Mouse (Mus musculus) embryo, embryonic 10 days (tissue): Measurements from ENCODE around the gene Galm.
"Not testable (repeated sequence)": the region's sequence is repeated elsewhere in the genome, so short reads cannot be mapped to it uniquely, and the experiment has no call there.

Experiments used
- DNase-seq: peaks from one replicate; pipeline ENCODE4 v3.0.0-alpha.2; 2015; ENCODE audit warnings: low spot score

Galm gene

GRCm38 (mm10) chr17:80213998-80214397 lies 86.7 kb downstream of the Galm start:
- DNase-seq = not testable (repeated sequence)

- DNase-seq = no peak
Observed at GRCm38 (mm10) chr17:80220131-80220530, 92.9 kb downstream of the Galm start.

GRCm38 (mm10) chr17:80221202-80221601 lies 93.9 kb downstream of the Galm start:
- DNase-seq = no peak

- no peak for DNase-seq
Observed at GRCm38 (mm10) chr17:80221890-80222628, 94.8 kb downstream of the Galm start.

- DNase-seq = no peak
Observed at GRCm38 (mm10) chr17:80223829-80224228, 96.6 kb downstream of the Galm start.

GRCm38 (mm10) chr17:80224326-80225116 lies 97.2 kb downstream of the Galm start, which contains the start of gene Gemin6:
Gene Gemin6 (plus strand): TSS chr17:80224441.
- peak; percentile 96 for DNase-seq

- peak; percentile 15 for DNase-seq
Observed at GRCm38 (mm10) chr17:80225142-80225541, 97.9 kb downstream of the Galm start.

GRCm38 (mm10) chr17:80229396-80229795 lies 102.1 kb downstream of the Galm start:
- DNase-seq = no peak

GRCm38 (mm10) chr17:80233844-80234243 lies 106.6 kb downstream of the Galm start:
- DNase-seq = no peak

- DNase-seq = no peak
Observed at GRCm38 (mm10) chr17:80234376-80234775, 107.1 kb downstream of the Galm start.
